Mouse (Mus musculus) erythroid progenitor cell, adult 5-6 weeks (primary cell): ENCODE data around the gene Sirt7. TPM values are rescaled to one million over a fixed set of nuclear protein-coding genes. Genes with fewer than 3 reads are reported as not detected.

Source experiments
- ATAC-seq: replicated peaks from 2 replicates; pipeline ENCODE4 v1.8.0; 2016; ENCODE audit warnings: moderate number of reproducible peaks, mild to moderate bottlenecking, moderate TSS enrichment, inconsistent platforms; ENCODE audit not compliant: poor library complexity, low FRiP score, severe bottlenecking
- total RNA-seq, 2 experiments: library from RNA; stranded (forward) in 1 of 2; stranded (reverse) in 1 of 2; fragments of 150-400 nt in 1 of 2; fragments of 186-747, 209-891 nt in 1 of 2; gene quantifications; 2 replicates each; pipeline versions ENCODE4 v1.2.3 to v1.2.4; 2015 to 2017; ENCODE audit warnings: low replicate concordance in 2 of 2

The Sirt7 gene
- total RNA-seq, 2 experiments from 2014 or later: 59.9 to 85.6 TPM

DNA sequence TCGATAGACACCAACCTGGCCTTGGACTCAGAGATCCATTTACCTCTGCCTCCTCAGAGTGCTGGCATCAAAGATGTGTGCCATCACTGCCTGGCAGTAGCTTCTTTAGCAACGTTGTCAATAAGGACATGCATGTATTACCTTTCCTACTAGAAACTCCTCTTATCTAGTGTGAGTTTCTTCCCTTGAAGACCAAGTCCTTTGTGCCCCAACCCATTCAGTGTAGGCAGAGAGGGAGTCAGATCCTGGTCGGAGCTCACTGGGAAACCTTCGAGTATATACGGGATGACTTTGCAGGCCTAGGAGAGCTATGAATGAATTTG, 50.8 kb downstream of the Sirt7 start:
- no peak for ATAC-seq

GRCm38 (mm10) chr11:120573585-120574277, 51.3 kb downstream of the Sirt7 start:
- ATAC-seq: peak; percentile 20

DNA sequence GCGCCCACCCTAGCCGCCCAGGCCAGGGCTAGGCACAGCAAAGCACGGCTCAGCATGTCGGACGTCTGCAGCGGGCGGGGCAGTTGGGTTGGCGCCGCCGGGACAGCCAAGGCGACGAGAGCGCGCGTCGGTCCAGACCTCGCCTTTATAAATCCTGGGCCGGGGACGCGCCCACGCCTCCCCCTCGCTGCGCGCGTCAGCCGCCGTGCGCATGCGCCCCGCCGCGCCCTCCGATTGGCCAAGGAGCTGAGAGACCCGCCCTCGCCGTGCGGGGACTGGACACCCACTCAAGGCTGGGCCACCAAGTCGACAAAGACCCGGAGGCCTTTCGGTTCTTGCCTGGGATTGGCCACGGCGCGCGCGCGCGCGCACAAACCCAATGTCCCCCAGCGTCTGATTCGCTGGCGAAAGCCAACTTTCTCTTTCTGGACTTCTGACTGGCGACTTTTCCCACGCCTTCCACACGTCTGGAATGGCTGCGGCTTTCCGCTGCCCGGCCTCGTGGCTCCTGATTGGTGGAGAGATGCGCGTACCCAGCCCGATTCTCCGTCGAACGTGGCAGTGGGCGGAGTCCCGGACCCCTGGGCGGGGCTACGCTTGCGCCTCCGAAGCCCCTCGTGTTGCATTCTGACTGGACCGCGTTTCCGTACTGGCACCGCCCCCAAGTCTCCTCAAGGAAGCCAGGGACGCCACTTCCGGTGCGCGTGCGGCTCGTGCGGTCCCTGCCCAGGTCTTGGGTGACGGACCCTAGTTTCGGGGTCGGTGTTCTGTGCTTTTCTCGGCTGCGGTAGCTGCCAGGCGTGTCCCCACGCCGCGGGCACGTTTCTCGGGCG, 52.1 kb downstream of the Sirt7 start, which contains the start of gene P4hb:
Gene P4hb, minus strand, starts transcription at position 502 of the 833 bp plus-strand sequence.
- ATAC-seq: peak; percentile 88

DNA sequence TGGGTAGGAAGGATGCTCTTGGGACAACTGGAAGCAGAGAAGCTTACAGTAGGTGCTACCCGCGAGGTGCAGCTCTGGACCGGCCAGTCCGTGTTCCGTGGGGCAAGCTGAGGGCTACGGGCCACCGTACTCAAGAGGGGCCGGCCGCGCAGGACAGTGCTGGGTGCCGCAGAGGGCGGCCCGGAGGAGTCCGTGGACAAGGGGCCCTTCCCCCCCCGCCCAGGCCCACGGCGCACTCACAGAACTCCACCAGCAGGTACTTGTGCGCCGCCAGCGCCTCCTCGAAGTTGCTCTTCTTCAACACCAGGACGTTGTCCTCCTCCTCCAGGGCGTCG, 52.7 kb downstream of the Sirt7 start:
- ATAC-seq: 0 out of 2 replicates have a peak, but pooled peaks have one; percentile 8

DNA sequence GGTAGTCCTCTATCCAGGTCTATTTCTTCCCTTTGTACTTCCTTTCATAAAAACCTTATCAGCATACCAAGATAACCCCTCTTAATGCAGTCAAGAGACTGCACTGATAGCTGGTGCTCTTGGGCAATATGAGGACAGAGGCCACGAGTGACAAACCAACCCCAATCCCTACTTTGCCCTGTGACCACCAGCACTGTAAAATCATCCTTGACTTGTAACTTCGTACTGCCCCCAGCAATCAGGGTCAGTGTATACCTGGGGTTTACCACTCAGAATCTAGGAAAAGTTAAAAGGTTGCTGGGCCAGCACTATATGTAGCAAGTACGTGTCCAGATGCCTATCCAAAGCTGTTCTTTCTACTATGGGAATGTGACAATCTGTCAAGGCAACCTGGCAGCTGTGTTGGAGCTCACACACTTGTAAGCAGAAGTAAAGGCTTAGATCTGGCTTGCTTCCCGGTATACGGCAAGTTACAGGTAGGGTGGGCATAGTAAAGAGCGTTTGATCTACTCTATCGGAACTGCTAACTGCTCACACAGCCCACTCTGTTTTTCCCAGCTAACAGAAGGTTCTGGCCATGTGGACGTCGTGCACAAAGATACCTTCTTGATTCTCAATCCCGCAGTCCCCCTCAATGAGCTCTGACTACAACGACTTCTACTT, 53.2 kb downstream of the Sirt7 start:
- ATAC-seq: no peak

DNA sequence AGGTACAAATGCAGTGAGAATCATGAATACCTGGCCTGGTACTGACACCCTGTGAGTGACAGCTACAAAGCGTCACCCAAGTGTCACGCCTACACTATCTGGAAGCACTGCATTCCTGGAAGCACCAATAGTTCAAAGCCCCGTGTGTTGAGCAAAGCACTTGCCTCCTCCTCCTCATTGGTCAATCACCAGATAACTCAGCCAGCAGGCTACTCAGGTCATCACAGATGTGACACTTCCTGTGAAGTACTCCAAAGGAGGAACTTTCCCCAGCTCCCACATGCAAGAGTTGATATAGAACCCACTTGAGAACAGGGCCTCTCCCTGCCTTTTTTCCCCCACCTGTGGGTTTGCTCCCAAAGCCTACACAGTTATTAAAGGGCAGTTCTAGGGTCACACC, 53.9 kb downstream of the Sirt7 start:
- no peak for ATAC-seq

Other genes with a start within 250 kb of the Sirt7 start
Only the 30 nearest of the 33 such genes appear.
- not detected in 2 replicates for gene Tspan10, start 182.6 kb downstream of the Sirt7 start, total RNA-seq (2015; ENCODE audit: low replicate concordance)
- 0.13 and 1.8 TPM in 2 replicates for gene Tspan10, start 182.6 kb downstream of the Sirt7 start, total RNA-seq (2017; ENCODE audit: low replicate concordance)
- not detected in 2 replicates for gene Pde6g, start 171.7 kb downstream of the Sirt7 start, total RNA-seq (2015; ENCODE audit: low replicate concordance)
- gene Pde6g, start 171.7 kb downstream of the Sirt7 start, total RNA-seq (2017; ENCODE audit: low replicate concordance): not detected in 2 replicates
- 4.3 TPM in 1 of 2 replicates, not detected in the other for gene Oxld1, start 167.2 kb downstream of the Sirt7 start, total RNA-seq (2015; ENCODE audit: low replicate concordance)
- gene Oxld1, start 167.2 kb downstream of the Sirt7 start, total RNA-seq (2017; ENCODE audit: low replicate concordance): 1.4 and 5.0 TPM in 2 replicates
- gene Ccdc137, start 167.1 kb downstream of the Sirt7 start, total RNA-seq (2015; ENCODE audit: low replicate concordance): 5.8 and 26.8 TPM in 2 replicates
- 21.2 and 24.0 TPM in 2 replicates for gene Ccdc137, start 167.1 kb downstream of the Sirt7 start, total RNA-seq (2017; ENCODE audit: low replicate concordance)
- 13.8 and 22.0 TPM in 2 replicates for gene Arl16, start 157.6 kb downstream of the Sirt7 start, total RNA-seq (2015; ENCODE audit: low replicate concordance)
- gene Arl16, start 157.6 kb downstream of the Sirt7 start, total RNA-seq (2017; ENCODE audit: low replicate concordance): 3.8 and 16.7 TPM in 2 replicates
- 10.8 and 17.6 TPM in 2 replicates for gene Mrpl12, start 140.6 kb downstream of the Sirt7 start, total RNA-seq (2015; ENCODE audit: low replicate concordance)
- 11.6 and 13.7 TPM in 2 replicates for gene Mrpl12, start 140.6 kb downstream of the Sirt7 start, total RNA-seq (2017; ENCODE audit: low replicate concordance)
- gene Slc25a10, start 133.4 kb downstream of the Sirt7 start, total RNA-seq (2015; ENCODE audit: low replicate concordance): 7.2 and 17.6 TPM in 2 replicates
- gene Slc25a10, start 133.4 kb downstream of the Sirt7 start, total RNA-seq (2017; ENCODE audit: low replicate concordance): 25.4 and 40.1 TPM in 2 replicates
- gene Gcgr, start 94.5 kb downstream of the Sirt7 start, total RNA-seq (2015; ENCODE audit: low replicate concordance): not detected in 2 replicates
- gene Gcgr, start 94.5 kb downstream of the Sirt7 start, total RNA-seq (2017; ENCODE audit: low replicate concordance): not detected in 2 replicates
- gene Mcrip1, start 75.5 kb downstream of the Sirt7 start, total RNA-seq (2015; ENCODE audit: low replicate concordance): 19.8 and 23.5 TPM in 2 replicates
- 1.7 and 5.6 TPM in 2 replicates for gene Mcrip1, start 75.5 kb downstream of the Sirt7 start, total RNA-seq (2017; ENCODE audit: low replicate concordance)
- gene Ppp1r27, start 74.1 kb downstream of the Sirt7 start, total RNA-seq (2015; ENCODE audit: low replicate concordance): not detected in 2 replicates
- not detected in 2 replicates for gene Ppp1r27, start 74.1 kb downstream of the Sirt7 start, total RNA-seq (2017; ENCODE audit: low replicate concordance)
- gene P4hb, start 52.0 kb downstream of the Sirt7 start, total RNA-seq (2015; ENCODE audit: low replicate concordance): 101 and 104 TPM in 2 replicates
- gene P4hb, start 52.0 kb downstream of the Sirt7 start, total RNA-seq (2017; ENCODE audit: low replicate concordance): 112 and 141 TPM in 2 replicates
- 134 and 150 TPM in 2 replicates for gene Arhgdia, start 43.6 kb downstream of the Sirt7 start, total RNA-seq (2015; ENCODE audit: low replicate concordance)
- gene Arhgdia, start 43.6 kb downstream of the Sirt7 start, total RNA-seq (2017; ENCODE audit: low replicate concordance): 45.3 and 49.3 TPM in 2 replicates
- gene Alyref, start 26.9 kb downstream of the Sirt7 start, total RNA-seq (2015; ENCODE audit: low replicate concordance): 72.9 and 87.2 TPM in 2 replicates
- 142 and 227 TPM in 2 replicates for gene Alyref, start 26.9 kb downstream of the Sirt7 start, total RNA-seq (2017; ENCODE audit: low replicate concordance)
- gene Anapc11, start 26.8 kb downstream of the Sirt7 start, total RNA-seq (2015; ENCODE audit: low replicate concordance): 28.1 and 35.0 TPM in 2 replicates
- 2.8 and 12.1 TPM in 2 replicates for gene Anapc11, start 26.8 kb downstream of the Sirt7 start, total RNA-seq (2017; ENCODE audit: low replicate concordance)
- not detected in 2 replicates for gene Npb, start 16.8 kb downstream of the Sirt7 start, total RNA-seq (2015; ENCODE audit: low replicate concordance)
- not detected in 2 replicates for gene Npb, start 16.8 kb downstream of the Sirt7 start, total RNA-seq (2017; ENCODE audit: low replicate concordance)
- 13.3 and 14.7 TPM in 2 replicates for gene Pcyt2, start 7.3 kb downstream of the Sirt7 start, total RNA-seq (2015; ENCODE audit: low replicate concordance)
- 20.7 and 23.1 TPM in 2 replicates for gene Pcyt2, start 7.3 kb downstream of the Sirt7 start, total RNA-seq (2017; ENCODE audit: low replicate concordance)
- gene Mafg, start 8.4 kb upstream of the Sirt7 start, total RNA-seq (2015; ENCODE audit: low replicate concordance): 36.0 TPM in 2 replicates
- 71.3 and 91.6 TPM in 2 replicates for gene Mafg, start 8.4 kb upstream of the Sirt7 start, total RNA-seq (2017; ENCODE audit: low replicate concordance)
- 2.1 TPM in 1 of 2 replicates, not detected in the other for gene Pycr1, start 18.5 kb upstream of the Sirt7 start, total RNA-seq (2015; ENCODE audit: low replicate concordance)
- gene Pycr1, start 18.5 kb upstream of the Sirt7 start, total RNA-seq (2017; ENCODE audit: low replicate concordance): 1.1 TPM in 1 of 2 replicates, not detected in the other
- gene Myadml2, start 22.9 kb upstream of the Sirt7 start, total RNA-seq (2015; ENCODE audit: low replicate concordance): not detected in 2 replicates
- gene Myadml2, start 22.9 kb upstream of the Sirt7 start, total RNA-seq (2017; ENCODE audit: low replicate concordance): not detected in 2 replicates
- not detected in 2 replicates for gene Notum, start 35.9 kb upstream of the Sirt7 start, total RNA-seq (2015; ENCODE audit: low replicate concordance)
- gene Notum, start 35.9 kb upstream of the Sirt7 start, total RNA-seq (2017; ENCODE audit: low replicate concordance): not detected in 2 replicates
- gene Aspscr1, start 47.7 kb upstream of the Sirt7 start, total RNA-seq (2015; ENCODE audit: low replicate concordance): 33.1 and 41.4 TPM in 2 replicates
- gene Aspscr1, start 47.7 kb upstream of the Sirt7 start, total RNA-seq (2017; ENCODE audit: low replicate concordance): 46.0 and 59.7 TPM in 2 replicates
- gene Cenpx, start 88.5 kb upstream of the Sirt7 start, total RNA-seq (2015; ENCODE audit: low replicate concordance): 7.1 and 35.3 TPM in 2 replicates
- gene Cenpx, start 88.5 kb upstream of the Sirt7 start, total RNA-seq (2017; ENCODE audit: low replicate concordance): 15.0 and 21.2 TPM in 2 replicates
- gene Lrrc45, start 88.7 kb upstream of the Sirt7 start, total RNA-seq (2015; ENCODE audit: low replicate concordance): 3.4 and 6.1 TPM in 2 replicates
- 12.3 and 12.9 TPM in 2 replicates for gene Lrrc45, start 88.7 kb upstream of the Sirt7 start, total RNA-seq (2017; ENCODE audit: low replicate concordance)
- not detected in 2 replicates for gene Rac3, start 96.2 kb upstream of the Sirt7 start, total RNA-seq (2015; ENCODE audit: low replicate concordance)
- gene Rac3, start 96.2 kb upstream of the Sirt7 start, total RNA-seq (2017; ENCODE audit: low replicate concordance): 1.3 and 3.5 TPM in 2 replicates
- gene Dcxr, start 102.0 kb upstream of the Sirt7 start, total RNA-seq (2015; ENCODE audit: low replicate concordance): 3.6 TPM in 1 of 2 replicates, not detected in the other
- 7.2 TPM in 1 of 2 replicates, not detected in the other for gene Dcxr, start 102.0 kb upstream of the Sirt7 start, total RNA-seq (2017; ENCODE audit: low replicate concordance)
- gene Cbr2, start 106.9 kb upstream of the Sirt7 start, total RNA-seq (2015; ENCODE audit: low replicate concordance): 21.8 and 23.4 TPM in 2 replicates
- gene Cbr2, start 106.9 kb upstream of the Sirt7 start, total RNA-seq (2017; ENCODE audit: low replicate concordance): not detected in 2 replicates
- 3.2 and 12.6 TPM in 2 replicates for gene Hmga1b, start 137.6 kb upstream of the Sirt7 start, total RNA-seq (2015; ENCODE audit: low replicate concordance)
- 3.0 and 5.7 TPM in 2 replicates for gene Hmga1b, start 137.6 kb upstream of the Sirt7 start, total RNA-seq (2017; ENCODE audit: low replicate concordance)
- gene Rfng, start 159.0 kb upstream of the Sirt7 start, total RNA-seq (2015; ENCODE audit: low replicate concordance): 3.2 and 6.7 TPM in 2 replicates
- gene Rfng, start 159.0 kb upstream of the Sirt7 start, total RNA-seq (2017; ENCODE audit: low replicate concordance): 0.91 and 1.3 TPM in 2 replicates
- 31.4 and 39.0 TPM in 2 replicates for gene Gps1, start 159.0 kb upstream of the Sirt7 start, total RNA-seq (2015; ENCODE audit: low replicate concordance)
- 17.6 and 19.9 TPM in 2 replicates for gene Gps1, start 159.0 kb upstream of the Sirt7 start, total RNA-seq (2017; ENCODE audit: low replicate concordance)
- gene Dus1l, start 171.2 kb upstream of the Sirt7 start, total RNA-seq (2015; ENCODE audit: low replicate concordance): 46.1 and 62.0 TPM in 2 replicates
- gene Dus1l, start 171.2 kb upstream of the Sirt7 start, total RNA-seq (2017; ENCODE audit: low replicate concordance): 15.4 and 24.6 TPM in 2 replicates